Mouse (Mus musculus) forebrain, embryonic 14.5 days (tissue): ENCODE results near the gene Agr2. TPM values are rescaled to one million over a fixed set of nuclear protein-coding genes. Genes with fewer than 3 reads are reported as not detected.

Experiments used
- ATAC-seq: fragments of 200-750 bp; cut with Nextera tagmentation; 2 replicates; pipeline ENCODE4 v1.8.0; 2017; ENCODE audit warnings: mild to moderate bottlenecking, moderate library complexity
- DNase-seq: peaks from one replicate; pipeline ENCODE4 v3.0.0-alpha.2; 2015; ENCODE audit warnings: low spot score
- H3K27ac ChIP-seq: fragments of 300-500 bp; sonication (generic); 2 replicates; pipeline ENCODE4 v1.5.1; 2014; ENCODE audit warnings: low read depth, mild to moderate bottlenecking, control low read depth, low read length, moderate library complexity
- H3K27me3 ChIP-seq: fragments of 300-500 bp; sonication (generic); replicated peaks from 2 replicates; pipeline ENCODE4 v1.6.1; 2014; ENCODE audit warnings: low read length, control low read depth, mixed read lengths; ENCODE audit not compliant: control insufficient read depth, insufficient read depth
- H3K36me3 ChIP-seq: fragments of 300-500 bp; sonication (generic); 2 replicates; pipeline ENCODE4 v1.6.1; 2014; ENCODE audit warnings: low read length, control low read depth; ENCODE audit not compliant: control insufficient read depth, insufficient read depth
- H3K4me1 ChIP-seq: fragments of 300-500 bp; sonication (generic); 2 replicates; pipeline ENCODE4 v1.6.1; 2014; ENCODE audit warnings: antibody characterized with exemption, low read length, control low read depth; ENCODE audit not compliant: control insufficient read depth, insufficient read depth
- H3K4me2 ChIP-seq: fragments of 300-500 bp; sonication (generic); 2 replicates; pipeline ENCODE4 v1.6.1; 2014; ENCODE audit warnings: mild to moderate bottlenecking, control low read depth, low read length
- H3K4me3 ChIP-seq: fragments of 300-500 bp; sonication (generic); 2 replicates; pipeline ENCODE4 v1.5.1; 2014; ENCODE audit warnings: low read depth, low read length, control low read depth
- H3K9ac ChIP-seq: fragments of 300-500 bp; sonication (generic); 2 replicates; pipeline ENCODE4 v1.6.1; 2014; ENCODE audit warnings: mild to moderate bottlenecking, low read length, control low read depth, moderate library complexity
- H3K9me3 ChIP-seq: fragments of 300-500 bp; sonication (generic); replicated peaks from 2 replicates; pipeline ENCODE4 v1.6.1; 2016; ENCODE audit warnings: low read length, control low read depth, mixed read lengths; ENCODE audit not compliant: control insufficient read depth
- WGBS: fragments of 180-500 bp; shearing (Covaris S2); extraction: QIAGEN DNeasy Blood & Tissue Kit; methylation state at CpG from one replicate; pipeline ENCODE4 v1.1.7; 2014; 5-methylcytosine and 5-hydroxymethylcytosine counted together
- polyA plus RNA-seq: library from polyadenylated mRNA; unstranded; fragments of >200 nt; fragmentation: Nextera tagmentation; extraction: Ambion mirVana; gene quantifications from 2 replicates; pipeline ENCODE4 v1.2.1, GENCODE M21; 2014

Agr2 gene
- polyA plus RNA-seq, 1 experiment from 2014 or later = not detected

GRCm38 (mm10) chr12:36032419-36032818 lies 39.7 kb downstream of the Agr2 start:
- no peaks in the 10 kb centered on the region for H3K4me1 ChIP-seq
- no peaks in the 10 kb centered on the region for H3K27me3 ChIP-seq
- no peak overlapping the region for H3K27ac ChIP-seq
- WGBS = 78% methylated on average over 4 of the region's 4 CpGs
- H3K9me3 ChIP-seq = peaks cover 17% of the 10 kb centered on the region
- no peak overlapping the region for H3K9ac ChIP-seq
- no peak for DNase-seq
- ATAC-seq = no peak
- no peak overlapping the region for H3K4me2 ChIP-seq
- no peak overlapping the region for H3K4me3 ChIP-seq
- H3K36me3 ChIP-seq = no peaks in the 10 kb centered on the region

GRCm38 (mm10) chr12:36035501-36035900 lies 42.8 kb downstream of the Agr2 start:
- H3K27ac ChIP-seq = no peak overlapping the region
- DNase-seq (no peak), ATAC-seq (no peak)
- peaks cover 8% of the 10 kb centered on the region for H3K4me1 ChIP-seq
- no peaks in the 10 kb centered on the region for H3K36me3 ChIP-seq
- no peak overlapping the region for H3K4me2 ChIP-seq
- no peaks in the 10 kb centered on the region for H3K27me3 ChIP-seq
- no peak overlapping the region for H3K4me3 ChIP-seq
- WGBS = 96% methylated on average over 6 of the region's 6 CpGs
- no peak overlapping the region for H3K9ac ChIP-seq
- peaks cover 17% of the 10 kb centered on the region for H3K9me3 ChIP-seq

GRCm38 (mm10) chr12:36036121-36036520 lies 43.4 kb downstream of the Agr2 start:
- ATAC-seq = no peak
- 95% methylated on average over 7 of the region's 7 CpGs for WGBS
- H3K4me1 ChIP-seq = peaks cover 14% of the 10 kb centered on the region
- H3K4me3 ChIP-seq = no peak overlapping the region
- H3K36me3 ChIP-seq = no peaks in the 10 kb centered on the region
- H3K4me2 ChIP-seq = no peak overlapping the region
- H3K9ac ChIP-seq = no peak overlapping the region
- DNase-seq = no peak
- H3K27ac ChIP-seq = no peak overlapping the region
- H3K9me3 ChIP-seq = peaks cover 17% of the 10 kb centered on the region
- H3K27me3 ChIP-seq = no peaks in the 10 kb centered on the region

GRCm38 (mm10) chr12:36036776-36037175 lies 44.1 kb downstream of the Agr2 start:
- H3K36me3 ChIP-seq = no peaks in the 10 kb centered on the region
- peaks cover 17% of the 10 kb centered on the region for H3K9me3 ChIP-seq
- no peak overlapping the region for H3K4me2 ChIP-seq
- no peaks in the 10 kb centered on the region for H3K27me3 ChIP-seq
- WGBS = 91% methylated on average over 10 of the region's 10 CpGs
- no peak for DNase-seq
- no peak overlapping the region for H3K9ac ChIP-seq
- no peak overlapping the region for H3K27ac ChIP-seq
- no peak overlapping the region for H3K4me3 ChIP-seq
- peaks cover 15% of the 10 kb centered on the region for H3K4me1 ChIP-seq
- ATAC-seq = no peak

GRCm38 (mm10) chr12:36039541-36040084 lies 46.9 kb downstream of the Agr2 start:
- Histone ChIP-seq H3K4me3 (peak overlapping the region; percentile 93), H3K27ac (no peak overlapping the region), H3K4me1 (peaks cover 15% of the 10 kb centered on the region), H3K9ac (0 out of 2 replicates have a peak overlapping the region, but pooled peaks have one; percentile 29), H3K9me3 (peaks cover 14% of the 10 kb centered on the region; the same call in 1 of the 2 replicates), H3K27me3 (no peaks in the 10 kb centered on the region), H3K4me2 (peak overlapping the region; percentile 68), H3K36me3 (no peaks in the 10 kb centered on the region)
- DNase-seq (peak; percentile 13), ATAC-seq (no peak)
- WGBS = 79% methylated on average over 9 of the region's 9 CpGs

- ATAC-seq = no peak
- Histone ChIP-seq H3K4me2 (peak overlapping the region; percentile 68), H3K4me1 (peaks cover 15% of the 10 kb centered on the region), H3K27me3 (no peaks in the 10 kb centered on the region), H3K4me3 (peak overlapping the region; percentile 93), H3K9ac (peak overlapping the region; percentile 98), H3K36me3 (no peaks in the 10 kb centered on the region), H3K9me3 (0 out of 2 replicates have a peak, but pooled peaks cover 9% of the 10 kb centered on the region), H3K27ac (no peak overlapping the region)
- 53% methylated on average over 10 of the region's 10 CpGs for WGBS
- DNase-seq = peak; percentile 7
Measured at GRCm38 (mm10) chr12:36040571-36041280, 48.0 kb downstream of the Agr2 start.

GRCm38 (mm10) chr12:36041281-36041589 lies 48.5 kb downstream of the Agr2 start:
- DNase-seq = peak; percentile 13

GRCm38 (mm10) chr12:36041703-36042347 lies 49.1 kb downstream of the Agr2 start:
- Histone ChIP-seq H3K4me2 (peak overlapping the region; percentile 68), H3K9ac (peak overlapping the region; percentile 98), H3K27me3 (no peaks in the 10 kb centered on the region), H3K9me3 (no peaks in the 10 kb centered on the region), H3K4me3 (peak overlapping the region; percentile 93), H3K4me1 (peaks cover 15% of the 10 kb centered on the region), H3K36me3 (no peaks in the 10 kb centered on the region), H3K27ac (peak overlapping the region; percentile 92)
- ATAC-seq (peak; percentile 80), DNase-seq (peak; percentile 76)
- WGBS = under 1% methylated on average over 43 of the region's 50 CpGs

More at GRCm38 (mm10) chr12:36041281-36041589, 48.5 kb downstream of the Agr2 start:
- Histone ChIP-seq H3K36me3 (no peaks in the 10 kb centered on the region), H3K9ac (peak overlapping the region; percentile 98), H3K4me1 (peaks cover 15% of the 10 kb centered on the region), H3K4me2 (peak overlapping the region; percentile 68), H3K9me3 (0 out of 2 replicates have a peak, but pooled peaks cover 4% of the 10 kb centered on the region), H3K27me3 (no peaks in the 10 kb centered on the region), H3K27ac (no peak overlapping the region), H3K4me3 (peak overlapping the region; percentile 93)
- ATAC-seq = no peak
- WGBS = 41% methylated on average over 4 of the region's 4 CpGs

GRCm38 (mm10) chr12:36042348-36042778 lies 49.7 kb downstream of the Agr2 start, which contains the start of gene Tspan13:
Gene Tspan13, minus strand, starts transcription at chr12:36042500.
- H3K36me3 ChIP-seq = no peaks in the 10 kb centered on the region
- peak within 1 kb of the TSS; percentile 68 for H3K4me2 ChIP-seq
- DNase-seq (peak; percentile 97), ATAC-seq (peak; percentile 99)
- no peaks in the 10 kb centered on the region for H3K9me3 ChIP-seq
- WGBS = under 1% methylated on average over 35 of the region's 35 CpGs
- peaks cover 15% of the 10 kb centered on the region for H3K4me1 ChIP-seq
- H3K9ac ChIP-seq = peak within 1 kb of the TSS; percentile 98
- H3K4me3 ChIP-seq = peak within 1 kb of the TSS; percentile 93
- H3K27ac ChIP-seq = peak within 1 kb of the TSS; percentile 92
- H3K27me3 ChIP-seq = no peaks in the 10 kb centered on the region
